Mouse (Mus musculus): ENCODE data around the gene Cyb5rl. TPM values are rescaled to one million over a fixed set of nuclear protein-coding genes. Genes with fewer than 3 reads are reported as not detected.

The Cyb5rl gene
- total RNA-seq, 2 experiments from 2014 or later, result 5.6 to 6.9 TPM

- intact Hi-C loops (cut with DNase I), result loop anchor here (10.0 kb wide), 1 partner anchor 214 kb away; no protein-coding TSS in a partner anchor
Observed at GRCm38 (mm10) chr4:107058346-107058745, 8.4 kb upstream of the Cyb5rl start.

GRCm38 (mm10) chr4:107058781-107059180 lies 8.0 kb upstream of the Cyb5rl start:
- intact Hi-C loops (cut with DNase I), result loop anchor here (10.0 kb wide), 1 partner anchor 214 kb away; no protein-coding TSS in a partner anchor
- no peak for DNase-seq

More at GRCm38 (mm10) chr4:107058346-107058745, 8.4 kb upstream of the Cyb5rl start:
- DNase-seq, result no peak

GRCm38 (mm10) chr4:107061560-107061959 lies 5.2 kb upstream of the Cyb5rl start:
- intact Hi-C loops (cut with DNase I), result loop anchor here (10.0 kb wide), 1 partner anchor 73 kb away; no protein-coding TSS in a partner anchor
- no peak for DNase-seq

- no peak for DNase-seq
- intact Hi-C loops (cut with DNase I), result loop anchor here (10.0 kb wide), 1 partner anchor 72 kb away; no protein-coding TSS in a partner anchor
Observed at GRCm38 (mm10) chr4:107063214-107063613, 3.6 kb upstream of the Cyb5rl start.

- DNase-seq, result no peak
- intact Hi-C loops (cut with DNase I), result loop anchor here (5.0 to 10.0 kb wide), 2 partner anchors 70 to 98 kb away; no protein-coding TSS in a partner anchor
Observed at GRCm38 (mm10) chr4:107064394-107065098, 2.2 kb upstream of the Cyb5rl start.

GRCm38 (mm10) chr4:107067151-107067840 lies 508 bp downstream of the Cyb5rl start:
- intact Hi-C loops (cut with DNase I), result loop anchor here (5.0 to 10.0 kb wide), 2 partner anchors 68 to 95 kb away; no protein-coding TSS in a partner anchor

GRCm38 (mm10) chr4:107072343-107072742 lies 5.6 kb downstream of the Cyb5rl start:
- no peak for DNase-seq
- intact Hi-C loops (cut with DNase I), result no loop called here

More at GRCm38 (mm10) chr4:107067151-107067840, 508 bp downstream of the Cyb5rl start:
- peak; percentile 38 for DNase-seq

- DNase-seq, result no peak
- intact Hi-C loops (cut with DNase I), result no loop called here
Observed at GRCm38 (mm10) chr4:107075456-107075855, 8.7 kb downstream of the Cyb5rl start.

- intact Hi-C loops (cut with DNase I), result no loop called here
- no peak for DNase-seq
Observed at GRCm38 (mm10) chr4:107078894-107079293, 12.1 kb downstream of the Cyb5rl start.

GRCm38 (mm10) chr4:107079716-107080115 lies 12.9 kb downstream of the Cyb5rl start:
- DNase-seq, result no peak
- intact Hi-C loops (cut with DNase I), result no loop called here

GRCm38 (mm10) chr4:107082185-107082584 lies 15.4 kb downstream of the Cyb5rl start:
- DNase-seq, result no peak
- intact Hi-C loops (cut with DNase I), result no loop called here

- intact Hi-C loops (cut with DNase I), result no loop called here
- DNase-seq, result no peak
Observed at GRCm38 (mm10) chr4:107083126-107083525, 16.3 kb downstream of the Cyb5rl start.

GRCm38 (mm10) chr4:107084343-107084742 lies 17.6 kb downstream of the Cyb5rl start:
- intact Hi-C loops (cut with DNase I), result no loop called here
- peak; percentile 41 for DNase-seq

GRCm38 (mm10) chr4:107084858-107085257 lies 18.1 kb downstream of the Cyb5rl start:
- intact Hi-C loops (cut with DNase I), result no loop called here
- peak; percentile 59 for DNase-seq

GRCm38 (mm10) chr4:107091696-107092095 lies 24.9 kb downstream of the Cyb5rl start:
- intact Hi-C loops (cut with DNase I), result no loop called here
- no peak for DNase-seq

GRCm38 (mm10) chr4:107094484-107095187 lies 27.8 kb downstream of the Cyb5rl start:
- DNase-seq, result no peak
- intact Hi-C loops (cut with DNase I), result no loop called here

GRCm38 (mm10) chr4:107096043-107096442 lies 29.3 kb downstream of the Cyb5rl start:
- intact Hi-C loops (cut with DNase I), result no loop called here
- DNase-seq, result peak; percentile 83

GRCm38 (mm10) chr4:107096841-107097373 lies 30.1 kb downstream of the Cyb5rl start, which contains the start of gene Cdcp2:
Cdcp2 (plus strand) TSS chr4:107096891.
- no peak for DNase-seq
- intact Hi-C loops (cut with DNase I), result no loop called here

- peak; percentile 43 for DNase-seq
- intact Hi-C loops (cut with DNase I), result no loop called here
Observed at GRCm38 (mm10) chr4:107097871-107098270, 31.1 kb downstream of the Cyb5rl start.

GRCm38 (mm10) chr4:107098375-107098774 lies 31.6 kb downstream of the Cyb5rl start:
- intact Hi-C loops (cut with DNase I), result no loop called here
- DNase-seq, result no peak

Measured in left cerebral cortex, postnatal 4 days (tissue).